Mouse (Mus musculus) stomach, postnatal 0 days (tissue): ENCODE results near the gene E130114P18Rik.

ENCODE experiments used
- CTCF ChIP-seq: IDR thresholded peaks from 2 replicates; pipeline ENCODE4 v1.5.1; 2016; ENCODE audit warnings: antibody characterized with exemption, low read depth, mild to moderate bottlenecking, moderate library complexity
- EP300 ChIP-seq: optimal IDR thresholded peaks from 2 replicates; pipeline ENCODE3; 2016; ENCODE audit warnings: antibody characterized with exemption

- no peak for TF ChIP-seq CTCF
- no peak for TF ChIP-seq EP300
Observed at GRCm38 (mm10) chr4:97780666-97781435, 3.0 kb upstream of the E130114P18Rik start.
